Mouse (Mus musculus): ENCODE results near the gene Cadps2. TPM values are rescaled to one million over a fixed set of nuclear protein-coding genes. Genes with fewer than 3 reads are reported as not detected.

Gene Cadps2
- polyA plus RNA-seq, 1 experiment: 9.1 TPM

DNA sequence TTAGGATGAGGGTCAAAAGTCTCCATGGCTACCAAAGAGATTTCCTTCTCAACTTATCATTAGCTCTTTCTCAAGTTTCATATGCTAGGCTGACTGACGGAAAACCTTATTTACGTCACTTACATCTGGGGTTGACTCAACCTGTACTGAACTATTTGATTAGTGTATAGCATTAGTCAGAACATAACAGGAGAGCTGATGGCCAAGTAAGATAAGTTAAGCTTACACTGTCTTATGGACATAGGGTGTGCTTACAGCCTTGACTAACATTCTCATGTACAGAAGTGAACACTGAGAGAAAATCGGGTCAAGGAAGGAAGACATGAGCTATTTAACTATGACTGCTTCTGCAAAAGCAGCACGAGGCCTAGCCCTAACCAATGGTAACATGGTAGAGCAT, 550.5 kb downstream of the Cadps2 start:
- DNase-seq: no peak
- no peak overlapping the region for H3K4me3 ChIP-seq (replicated peaks; ENCODE audit: extremely low read depth, low read depth, low read length)
- TF ChIP-seq CTCF (IDR thresholded peaks at IDR 0.05; ENCODE audit: insufficient read depth, low read length): no peak
- TF ChIP-seq POLR2A (IDR thresholded peaks at IDR 0.05; ENCODE audit: borderline replicate concordance, extremely low read depth, low read depth, low read length): no peak
- WGBS: 80% methylated on average over 4 of the region's 4 CpGs
- no peaks in the 10 kb centered on the region for H3K4me1 ChIP-seq (ENCODE audit: control insufficient read depth, insufficient read depth, low read length)

DNA sequence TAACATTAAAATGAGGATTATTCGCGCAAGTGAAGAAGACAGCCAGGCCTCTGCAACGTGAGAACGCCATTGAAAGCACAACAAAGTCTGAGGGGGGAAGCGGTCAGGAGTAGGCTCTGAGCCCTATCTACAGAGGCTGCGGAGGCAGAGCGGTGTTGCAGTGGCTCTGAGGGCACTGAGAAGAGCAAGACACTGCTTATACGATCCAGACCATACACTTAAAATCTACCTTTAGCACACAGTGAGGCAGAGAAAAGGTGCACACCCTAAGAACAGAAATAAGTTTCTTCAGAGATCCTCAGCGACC, 557.8 kb downstream of the Cadps2 start:
- DNase-seq: no peak
- no peaks in the 10 kb centered on the region for H3K4me1 ChIP-seq (ENCODE audit: control insufficient read depth, insufficient read depth, low read length)
- TF ChIP-seq POLR2A (IDR thresholded peaks at IDR 0.05; ENCODE audit: borderline replicate concordance, extremely low read depth, low read depth, low read length) (no peak), CTCF (IDR thresholded peaks at IDR 0.05; ENCODE audit: insufficient read depth, low read length) (no peak)
- no peak overlapping the region for H3K4me3 ChIP-seq (replicated peaks; ENCODE audit: extremely low read depth, low read depth, low read length)
- WGBS: 70% methylated on average over 9 of the region's 9 CpGs

DNA sequence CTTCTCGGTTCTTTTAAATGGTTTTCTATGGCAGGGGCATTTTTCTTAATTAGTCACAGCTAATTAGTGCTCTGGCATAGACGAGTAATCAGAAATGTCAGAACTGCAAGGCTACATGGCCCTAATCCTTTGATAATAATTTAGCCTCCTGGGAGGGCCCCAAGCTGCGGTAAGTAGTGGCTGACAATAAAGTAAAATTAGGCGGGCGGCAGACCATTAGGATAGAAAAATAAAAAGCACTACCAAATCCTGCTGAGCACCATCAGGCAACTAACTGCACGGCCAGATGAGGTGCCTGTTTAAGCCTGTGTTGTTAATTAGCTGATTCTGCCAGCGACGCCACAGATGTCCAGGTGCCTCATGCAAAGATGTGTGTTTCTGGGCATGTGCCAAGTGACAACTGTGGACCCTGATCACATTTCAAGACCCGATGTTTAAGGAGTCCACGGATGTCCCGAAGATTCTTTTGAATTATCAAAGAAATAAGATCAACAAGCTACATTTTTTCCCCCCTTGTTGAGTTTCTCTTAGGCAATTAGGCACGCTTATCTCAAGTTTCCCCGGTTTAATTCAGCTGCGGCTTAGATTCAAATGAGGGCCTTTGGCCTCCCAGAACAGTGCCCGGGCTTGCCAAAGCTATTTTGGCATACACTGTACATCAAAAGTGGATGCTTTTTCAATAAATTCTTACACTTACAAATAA, 558.3 kb downstream of the Cadps2 start:
- 64% methylated on average over 15 of the region's 15 CpGs for WGBS
- Histone ChIP-seq H3K4me3 (replicated peaks; ENCODE audit: extremely low read depth, low read depth, low read length) (no peak overlapping the region), H3K4me1 (ENCODE audit: control insufficient read depth, insufficient read depth, low read length) (no peaks in the 10 kb centered on the region)
- TF ChIP-seq POLR2A (IDR thresholded peaks at IDR 0.05; ENCODE audit: borderline replicate concordance, extremely low read depth, low read depth, low read length) (no peak), CTCF (IDR thresholded peaks at IDR 0.05; ENCODE audit: insufficient read depth, low read length) (no peak)
- DNase-seq: no peak

DNA sequence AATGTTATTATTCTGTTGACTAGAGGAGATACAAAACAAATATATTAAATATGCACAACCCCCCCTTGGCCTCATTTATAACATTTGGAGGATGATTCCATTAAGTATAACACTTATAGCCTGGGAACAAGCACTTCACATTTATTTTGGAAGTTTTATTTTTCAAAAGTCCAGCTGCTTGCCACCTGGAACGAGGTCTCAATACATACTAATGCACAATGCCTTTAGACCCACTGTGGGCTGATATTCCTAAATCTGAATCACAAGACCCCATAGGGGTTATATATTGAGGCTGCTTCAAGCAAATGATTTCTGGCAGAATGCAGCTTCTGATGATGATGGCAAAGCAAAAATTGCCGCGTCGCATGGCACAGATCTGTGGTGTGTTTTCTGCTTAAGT, 565.7 kb downstream of the Cadps2 start:
- DNase-seq: no peak
- no peaks in the 10 kb centered on the region for H3K4me1 ChIP-seq (ENCODE audit: control insufficient read depth, insufficient read depth, low read length)
- H3K4me3 ChIP-seq (replicated peaks; ENCODE audit: extremely low read depth, low read depth, low read length): no peak overlapping the region
- TF ChIP-seq CTCF (IDR thresholded peaks at IDR 0.05; ENCODE audit: insufficient read depth, low read length) (no peak), POLR2A (IDR thresholded peaks at IDR 0.05; ENCODE audit: borderline replicate concordance, extremely low read depth, low read depth, low read length) (no peak)
- WGBS: 79% methylated on average over 4 of the region's 4 CpGs

DNA sequence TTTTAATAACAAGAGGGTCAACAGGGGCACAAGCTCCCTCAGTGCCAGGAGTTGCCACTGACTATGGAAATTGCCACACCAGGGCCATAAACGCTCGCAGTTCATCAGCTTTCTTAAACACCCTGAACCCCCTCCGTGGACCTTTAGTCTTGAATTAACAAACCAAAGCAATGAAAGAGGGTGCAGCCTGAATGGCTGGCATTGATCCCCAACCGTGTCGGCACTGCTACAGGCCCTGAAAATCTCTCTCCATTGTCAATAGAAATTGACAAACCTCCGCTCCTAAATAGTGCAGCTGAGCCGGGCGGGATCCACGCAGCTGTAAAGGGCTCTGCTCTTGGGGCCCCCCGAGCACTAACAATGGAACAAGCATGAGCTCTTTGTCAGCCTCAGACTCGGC, 566.2 kb downstream of the Cadps2 start:
- TF ChIP-seq POLR2A (IDR thresholded peaks at IDR 0.05; ENCODE audit: borderline replicate concordance, extremely low read depth, low read depth, low read length) (no peak), CTCF (IDR thresholded peaks at IDR 0.05; ENCODE audit: insufficient read depth, low read length) (no peak)
- Histone ChIP-seq H3K4me1 (ENCODE audit: control insufficient read depth, insufficient read depth, low read length) (no peaks in the 10 kb centered on the region), H3K4me3 (replicated peaks; ENCODE audit: extremely low read depth, low read depth, low read length) (no peak overlapping the region)
- WGBS: 32% methylated on average over 11 of the region's 11 CpGs
- DNase-seq: no peak

DNA sequence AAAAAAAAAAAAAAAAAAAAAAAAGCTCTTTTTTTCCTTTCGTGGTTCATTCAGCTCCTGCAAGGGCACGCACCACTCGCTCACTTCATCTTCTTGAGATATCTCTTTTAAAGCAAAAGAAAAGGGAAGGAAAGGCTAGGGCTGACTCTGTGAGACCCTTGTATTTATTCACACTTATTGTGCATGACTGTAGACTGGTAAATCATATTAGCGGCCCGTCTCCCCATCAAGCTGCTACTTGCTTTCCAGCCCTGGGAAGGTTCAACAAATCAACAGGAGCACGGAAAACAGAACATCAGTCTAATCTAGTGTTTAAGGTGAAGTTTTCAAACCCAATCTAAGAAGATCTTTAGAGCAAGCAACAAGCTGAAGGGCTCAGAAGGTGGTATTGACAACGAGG, 566.7 kb downstream of the Cadps2 start:
- WGBS: 49% methylated on average over 7 of the region's 7 CpGs
- no peak overlapping the region for H3K4me3 ChIP-seq (replicated peaks; ENCODE audit: extremely low read depth, low read depth, low read length)
- no peak for DNase-seq
- H3K4me1 ChIP-seq (ENCODE audit: control insufficient read depth, insufficient read depth, low read length): no peaks in the 10 kb centered on the region
- TF ChIP-seq CTCF (IDR thresholded peaks at IDR 0.05; ENCODE audit: insufficient read depth, low read length): no peak
- TF ChIP-seq POLR2A (IDR thresholded peaks at IDR 0.05; ENCODE audit: borderline replicate concordance, extremely low read depth, low read depth, low read length): no peak

DNA sequence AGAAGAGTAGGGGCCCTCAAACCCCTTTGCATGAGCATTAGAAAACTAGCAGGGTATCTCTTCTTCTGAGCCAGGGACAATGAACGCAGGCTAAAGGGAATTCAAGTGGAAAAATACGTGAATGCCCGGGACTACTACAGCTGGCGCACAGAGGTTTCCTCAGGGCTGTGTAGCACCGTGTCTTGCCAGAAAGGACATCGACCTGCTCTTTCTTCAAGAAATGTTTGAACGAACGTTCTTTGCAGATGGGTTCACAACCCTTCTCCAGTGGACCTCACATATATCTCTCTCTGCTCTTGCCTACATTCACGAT, 578.5 kb downstream of the Cadps2 start:
- 11% methylated on average over 9 of the region's 9 CpGs for WGBS
- no peak overlapping the region for H3K4me3 ChIP-seq (replicated peaks; ENCODE audit: extremely low read depth, low read depth, low read length)
- TF ChIP-seq CTCF (IDR thresholded peaks at IDR 0.05; ENCODE audit: insufficient read depth, low read length): no peak
- no peak for TF ChIP-seq POLR2A (IDR thresholded peaks at IDR 0.05; ENCODE audit: borderline replicate concordance, extremely low read depth, low read depth, low read length)

DNA sequence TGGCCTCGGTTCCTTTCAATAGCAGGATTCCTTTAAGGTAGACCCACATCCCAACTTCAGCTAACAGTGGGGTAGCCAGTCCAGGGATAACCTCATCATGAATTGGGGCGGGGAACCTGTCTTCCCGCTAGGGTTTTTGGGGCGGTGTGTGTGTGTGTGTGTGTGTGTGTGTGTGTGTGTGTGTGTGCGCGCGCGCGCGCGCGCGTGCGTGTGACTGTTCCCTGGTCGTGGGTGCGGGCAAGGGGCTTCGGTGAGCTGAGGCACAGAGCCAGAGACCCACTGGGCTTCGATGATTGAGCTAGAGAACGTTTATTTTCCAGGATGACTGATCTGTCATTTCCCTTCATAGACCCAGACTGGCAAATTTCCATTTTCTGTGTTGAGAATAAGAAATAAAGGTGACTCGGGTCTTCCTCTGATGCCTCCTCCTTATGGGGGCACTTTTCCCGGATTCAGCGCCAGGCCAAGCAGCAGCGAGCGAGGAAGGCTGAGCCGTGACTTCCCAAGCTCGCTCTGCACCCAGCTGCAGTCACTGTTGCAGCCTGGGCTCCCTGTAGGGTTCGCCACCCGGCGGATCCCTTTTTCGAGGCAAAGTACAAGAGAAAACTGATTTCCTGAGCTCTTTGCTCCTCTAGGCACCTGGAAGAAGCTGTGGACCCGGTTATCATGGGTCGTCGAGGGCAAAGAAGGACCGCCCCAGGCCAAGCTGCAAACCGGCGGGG, 579.0 kb downstream of the Cadps2 start:
- 9% methylated on average over 36 of the region's 36 CpGs for WGBS
- no peak for TF ChIP-seq CTCF (IDR thresholded peaks at IDR 0.05; ENCODE audit: insufficient read depth, low read length)
- no peak for TF ChIP-seq POLR2A (IDR thresholded peaks at IDR 0.05; ENCODE audit: borderline replicate concordance, extremely low read depth, low read depth, low read length)
- Histone ChIP-seq H3K4me3 (replicated peaks; ENCODE audit: extremely low read depth, low read depth, low read length) (no peak overlapping the region), H3K4me1 (ENCODE audit: control insufficient read depth, insufficient read depth, low read length) (no peaks in the 10 kb centered on the region)
- no peak for DNase-seq

More for the DNA sequence above, 578.5 kb downstream of the Cadps2 start:
- no peaks in the 10 kb centered on the region for H3K4me1 ChIP-seq (ENCODE audit: control insufficient read depth, insufficient read depth, low read length)
- no peak for DNase-seq

DNA sequence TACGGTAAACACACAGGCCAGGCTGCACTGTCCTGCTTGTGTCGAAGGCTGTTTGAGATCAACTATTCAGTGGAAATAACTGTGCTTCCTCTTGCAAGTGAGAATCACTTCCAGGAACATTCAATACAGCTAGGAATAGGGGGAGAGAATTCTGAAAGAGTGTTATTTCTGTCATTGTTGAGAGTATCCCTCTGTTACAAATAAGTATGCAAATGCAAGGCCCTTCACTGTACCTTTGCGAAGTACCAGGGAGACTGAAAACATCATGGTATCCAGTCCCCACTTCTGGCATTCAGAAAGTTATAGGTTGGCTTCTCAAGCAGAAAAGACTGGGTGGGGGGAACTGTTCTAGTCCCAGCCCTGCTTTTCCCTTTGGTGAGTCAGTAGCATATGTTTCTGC, 581.2 kb downstream of the Cadps2 start:
- DNase-seq: no peak
- H3K4me3 ChIP-seq (replicated peaks; ENCODE audit: extremely low read depth, low read depth, low read length): no peak overlapping the region
- 43% methylated on average over 3 of the region's 3 CpGs for WGBS
- H3K4me1 ChIP-seq (ENCODE audit: control insufficient read depth, insufficient read depth, low read length): no peaks in the 10 kb centered on the region
- TF ChIP-seq CTCF (IDR thresholded peaks at IDR 0.05; ENCODE audit: insufficient read depth, low read length) (no peak), POLR2A (IDR thresholded peaks at IDR 0.05; ENCODE audit: borderline replicate concordance, extremely low read depth, low read depth, low read length) (no peak)

DNA sequence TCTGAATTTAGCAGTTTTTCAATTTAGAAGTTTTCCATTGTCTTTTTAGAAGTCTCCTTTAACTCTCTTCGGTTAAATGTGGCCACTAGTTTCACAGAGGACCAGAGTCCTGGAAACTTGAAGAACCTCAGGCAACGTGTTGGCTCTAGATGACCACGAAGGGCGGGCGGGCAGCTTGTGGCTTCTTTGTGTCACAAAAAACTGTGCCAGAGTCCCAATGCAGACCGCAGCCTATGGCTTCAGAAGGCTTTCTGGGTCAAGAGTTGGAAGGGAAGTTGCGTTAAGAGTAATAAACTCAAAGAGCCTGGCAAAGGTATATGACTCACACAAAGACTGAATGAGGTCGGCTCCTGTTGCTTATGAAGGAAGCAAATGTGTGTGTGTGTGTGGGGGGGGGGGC, 584.1 kb downstream of the Cadps2 start:
- Histone ChIP-seq H3K4me3 (replicated peaks; ENCODE audit: extremely low read depth, low read depth, low read length) (no peak overlapping the region), H3K4me1 (ENCODE audit: control insufficient read depth, insufficient read depth, low read length) (no peaks in the 10 kb centered on the region)
- no peak for DNase-seq
- no peak for TF ChIP-seq CTCF (IDR thresholded peaks at IDR 0.05; ENCODE audit: insufficient read depth, low read length)
- TF ChIP-seq POLR2A (IDR thresholded peaks at IDR 0.05; ENCODE audit: borderline replicate concordance, extremely low read depth, low read depth, low read length): no peak
- WGBS: 7% methylated on average over 8 of the region's 8 CpGs
